Mouse (Mus musculus): ENCODE results near the gene Iqca. TPM values are rescaled to one million over a fixed set of nuclear protein-coding genes. Genes with fewer than 3 reads are reported as not detected.

Gene Iqca
- polyA plus RNA-seq, 1 experiment from 2014 or later = 0.22 TPM

GRCm38 (mm10) chr1:90071812-90072580 lies 81.2 kb downstream of the Iqca start:
- no peak overlapping the region for H3K4me3 ChIP-seq (ENCODE audit: low read depth, low read length)
- H3K4me2 ChIP-seq (ENCODE audit: low read length) = no peak overlapping the region
- 71% methylated on average over 13 of the region's 13 CpGs for WGBS
- no peak overlapping the region for H3K27ac ChIP-seq (ENCODE audit: low read depth)
- no peaks in the 10 kb centered on the region for H3K4me1 ChIP-seq (replicated peaks; ENCODE audit: control insufficient read depth, insufficient read depth, low read length)
- no peaks in the 10 kb centered on the region for H3K36me3 ChIP-seq (ENCODE audit: control insufficient read depth, insufficient read depth, low read length)
- ATAC-seq (replicated peaks; ENCODE audit: low FRiP score, low TSS enrichment, low read depth) = no peak
- no peaks in the 10 kb centered on the region for H3K9me3 ChIP-seq (ENCODE audit: control insufficient read depth, low read length)
- no peaks in the 10 kb centered on the region for H3K27me3 ChIP-seq (replicated peaks; ENCODE audit: control insufficient read depth, insufficient read depth, low read length)
- DNase-seq (ENCODE audit: low spot score) = no peak
- no peak overlapping the region for H3K9ac ChIP-seq (ENCODE audit: low read length)

- Histone ChIP-seq H3K9ac (ENCODE audit: low read length) (no peak overlapping the region), H3K36me3 (ENCODE audit: control insufficient read depth, insufficient read depth, low read length) (no peaks in the 10 kb centered on the region), H3K27me3 (replicated peaks; ENCODE audit: control insufficient read depth, insufficient read depth, low read length) (no peaks in the 10 kb centered on the region; the same call in 1 of the 2 replicates), H3K9me3 (ENCODE audit: control insufficient read depth, low read length) (0 out of 2 replicates have a peak, but pooled peaks cover 2% of the 10 kb centered on the region), H3K4me1 (replicated peaks; ENCODE audit: control insufficient read depth, insufficient read depth, low read length) (no peaks in the 10 kb centered on the region), H3K4me3 (ENCODE audit: low read depth, low read length) (no peak overlapping the region), H3K4me2 (ENCODE audit: low read length) (no peak overlapping the region), H3K27ac (ENCODE audit: low read depth) (no peak overlapping the region)
- ATAC-seq (replicated peaks; ENCODE audit: low FRiP score, low TSS enrichment, low read depth) = peak; percentile 62; the same call in 1 of the 2 replicates
- DNase-seq (ENCODE audit: low spot score) = peak; percentile 79
- 14% methylated on average over 7 of the region's 7 CpGs for WGBS
Measured at GRCm38 (mm10) chr1:90060599-90060998, 92.6 kb downstream of the Iqca start.

- no peaks in the 10 kb centered on the region for H3K4me1 ChIP-seq (replicated peaks; ENCODE audit: control insufficient read depth, insufficient read depth, low read length)
- H3K9ac ChIP-seq (ENCODE audit: low read length) = no peak overlapping the region
- WGBS = 67% methylated on average over 3 of the region's 3 CpGs
- DNase-seq (ENCODE audit: low spot score) = no peak
- no peak overlapping the region for H3K4me3 ChIP-seq (ENCODE audit: low read depth, low read length)
- ATAC-seq (replicated peaks; ENCODE audit: low FRiP score, low TSS enrichment, low read depth) = no peak
- H3K9me3 ChIP-seq (ENCODE audit: control insufficient read depth, low read length) = 0 out of 2 replicates have a peak, but pooled peaks cover 2% of the 10 kb centered on the region
- H3K4me2 ChIP-seq (ENCODE audit: low read length) = no peak overlapping the region
- no peak overlapping the region for H3K27ac ChIP-seq (ENCODE audit: low read depth)
- no peaks in the 10 kb centered on the region for H3K36me3 ChIP-seq (ENCODE audit: control insufficient read depth, insufficient read depth, low read length)
- H3K27me3 ChIP-seq (replicated peaks; ENCODE audit: control insufficient read depth, insufficient read depth, low read length) = no peaks in the 10 kb centered on the region; the same call in 1 of the 2 replicates
Measured at GRCm38 (mm10) chr1:90060054-90060453, 93.1 kb downstream of the Iqca start.

- H3K9me3 ChIP-seq (ENCODE audit: control insufficient read depth, low read length) = 0 out of 2 replicates have a peak, but pooled peaks cover 2% of the 10 kb centered on the region
- H3K4me2 ChIP-seq (ENCODE audit: low read length) = no peak overlapping the region
- H3K27ac ChIP-seq (ENCODE audit: low read depth) = no peak overlapping the region
- no peak for ATAC-seq (replicated peaks; ENCODE audit: low FRiP score, low TSS enrichment, low read depth)
- 79% methylated on average over 4 of the region's 4 CpGs for WGBS
- H3K4me3 ChIP-seq (ENCODE audit: low read depth, low read length) = no peak overlapping the region
- H3K27me3 ChIP-seq (replicated peaks; ENCODE audit: control insufficient read depth, insufficient read depth, low read length) = no peaks in the 10 kb centered on the region; the same call in 1 of the 2 replicates
- no peak overlapping the region for H3K9ac ChIP-seq (ENCODE audit: low read length)
- H3K4me1 ChIP-seq (replicated peaks; ENCODE audit: control insufficient read depth, insufficient read depth, low read length) = 0 out of 2 replicates have a peak, but pooled peaks cover 3% of the 10 kb centered on the region
- H3K36me3 ChIP-seq (ENCODE audit: control insufficient read depth, insufficient read depth, low read length) = no peaks in the 10 kb centered on the region
- DNase-seq (ENCODE audit: low spot score) = no peak
Measured at GRCm38 (mm10) chr1:90054991-90055390, 98.2 kb downstream of the Iqca start.

- Histone ChIP-seq H3K4me3 (ENCODE audit: low read depth, low read length) (no peak overlapping the region), H3K27ac (ENCODE audit: low read depth) (no peak overlapping the region), H3K4me1 (replicated peaks; ENCODE audit: control insufficient read depth, insufficient read depth, low read length) (0 out of 2 replicates have a peak, but pooled peaks cover 4% of the 10 kb centered on the region), H3K27me3 (replicated peaks; ENCODE audit: control insufficient read depth, insufficient read depth, low read length) (0 out of 2 replicates have a peak, but pooled peaks cover 4% of the 10 kb centered on the region), H3K4me2 (ENCODE audit: low read length) (0 out of 2 replicates have a peak overlapping the region, but pooled peaks have one; percentile 8), H3K9me3 (ENCODE audit: control insufficient read depth, low read length) (no peaks in the 10 kb centered on the region), H3K9ac (ENCODE audit: low read length) (no peak overlapping the region), H3K36me3 (ENCODE audit: control insufficient read depth, insufficient read depth, low read length) (no peaks in the 10 kb centered on the region)
- WGBS = 23% methylated on average over 5 of the region's 5 CpGs
- ATAC-seq (replicated peaks; ENCODE audit: low FRiP score, low TSS enrichment, low read depth) (no peak), DNase-seq (ENCODE audit: low spot score) (peak; percentile 66)
Measured at GRCm38 (mm10) chr1:90051347-90051746, 101.9 kb downstream of the Iqca start.

- ATAC-seq (replicated peaks; ENCODE audit: low FRiP score, low TSS enrichment, low read depth) = no peak
- no peak for DNase-seq (ENCODE audit: low spot score)
Measured at GRCm38 (mm10) chr1:90050046-90050739, 103.0 kb downstream of the Iqca start.

GRCm38 (mm10) chr1:90028305-90028704 lies 124.9 kb downstream of the Iqca start:
- H3K27ac ChIP-seq (ENCODE audit: low read depth) = no peak overlapping the region
- ATAC-seq (replicated peaks; ENCODE audit: low FRiP score, low TSS enrichment, low read depth) = no peak
- no peak overlapping the region for H3K4me2 ChIP-seq (ENCODE audit: low read length)
- H3K9ac ChIP-seq (ENCODE audit: low read length) = no peak overlapping the region
- 62% methylated on average over 2 of the region's 2 CpGs for WGBS
- H3K27me3 ChIP-seq (replicated peaks; ENCODE audit: control insufficient read depth, insufficient read depth, low read length) = no peaks in the 10 kb centered on the region
- DNase-seq (ENCODE audit: low spot score) = peak; percentile 62
- H3K36me3 ChIP-seq (ENCODE audit: control insufficient read depth, insufficient read depth, low read length) = no peaks in the 10 kb centered on the region
- no peak overlapping the region for H3K4me3 ChIP-seq (ENCODE audit: low read depth, low read length)
- no peaks in the 10 kb centered on the region for H3K9me3 ChIP-seq (ENCODE audit: control insufficient read depth, low read length)
- H3K4me1 ChIP-seq (replicated peaks; ENCODE audit: control insufficient read depth, insufficient read depth, low read length) = no peaks in the 10 kb centered on the region

More at GRCm38 (mm10) chr1:90050046-90050739, 103.0 kb downstream of the Iqca start:
- WGBS = 35% methylated on average over 20 of the region's 20 CpGs
- H3K4me1 ChIP-seq (replicated peaks; ENCODE audit: control insufficient read depth, insufficient read depth, low read length) = 0 out of 2 replicates have a peak, but pooled peaks cover 4% of the 10 kb centered on the region
- no peak overlapping the region for H3K4me3 ChIP-seq (ENCODE audit: low read depth, low read length)
- H3K27ac ChIP-seq (ENCODE audit: low read depth) = no peak overlapping the region
- no peak overlapping the region for H3K9ac ChIP-seq (ENCODE audit: low read length)
- no peaks in the 10 kb centered on the region for H3K36me3 ChIP-seq (ENCODE audit: control insufficient read depth, insufficient read depth, low read length)
- H3K4me2 ChIP-seq (ENCODE audit: low read length) = no peak overlapping the region
- 0 out of 2 replicates have a peak, but pooled peaks cover 4% of the 10 kb centered on the region for H3K27me3 ChIP-seq (replicated peaks; ENCODE audit: control insufficient read depth, insufficient read depth, low read length)
- no peaks in the 10 kb centered on the region for H3K9me3 ChIP-seq (ENCODE audit: control insufficient read depth, low read length)

GRCm38 (mm10) chr1:90026945-90027344 lies 126.3 kb downstream of the Iqca start:
- H3K4me2 ChIP-seq (ENCODE audit: low read length) = no peak overlapping the region

More at GRCm38 (mm10) chr1:90026945-90027344, 126.3 kb downstream of the Iqca start:
- H3K27ac ChIP-seq (ENCODE audit: low read depth) = no peak overlapping the region
- no peak for ATAC-seq (replicated peaks; ENCODE audit: low FRiP score, low TSS enrichment, low read depth)
- H3K9ac ChIP-seq (ENCODE audit: low read length) = no peak overlapping the region
- H3K9me3 ChIP-seq (ENCODE audit: control insufficient read depth, low read length) = no peaks in the 10 kb centered on the region
- no peaks in the 10 kb centered on the region for H3K4me1 ChIP-seq (replicated peaks; ENCODE audit: control insufficient read depth, insufficient read depth, low read length)
- H3K36me3 ChIP-seq (ENCODE audit: control insufficient read depth, insufficient read depth, low read length) = no peaks in the 10 kb centered on the region
- 24% methylated on average over 3 of the region's 3 CpGs for WGBS
- no peaks in the 10 kb centered on the region for H3K27me3 ChIP-seq (replicated peaks; ENCODE audit: control insufficient read depth, insufficient read depth, low read length)
- H3K4me3 ChIP-seq (ENCODE audit: low read depth, low read length) = no peak overlapping the region
- peak; percentile 57 for DNase-seq (ENCODE audit: low spot score)

Data from intestine, embryonic 14.5 days (tissue).